Mouse (Mus musculus): ENCODE data around the gene Crym. TPM values are rescaled to one million over a fixed set of nuclear protein-coding genes. Genes with fewer than 3 reads are reported as not detected.

The Crym gene
- total and polyA plus RNA-seq, 3 experiments, result not detected

DNA sequence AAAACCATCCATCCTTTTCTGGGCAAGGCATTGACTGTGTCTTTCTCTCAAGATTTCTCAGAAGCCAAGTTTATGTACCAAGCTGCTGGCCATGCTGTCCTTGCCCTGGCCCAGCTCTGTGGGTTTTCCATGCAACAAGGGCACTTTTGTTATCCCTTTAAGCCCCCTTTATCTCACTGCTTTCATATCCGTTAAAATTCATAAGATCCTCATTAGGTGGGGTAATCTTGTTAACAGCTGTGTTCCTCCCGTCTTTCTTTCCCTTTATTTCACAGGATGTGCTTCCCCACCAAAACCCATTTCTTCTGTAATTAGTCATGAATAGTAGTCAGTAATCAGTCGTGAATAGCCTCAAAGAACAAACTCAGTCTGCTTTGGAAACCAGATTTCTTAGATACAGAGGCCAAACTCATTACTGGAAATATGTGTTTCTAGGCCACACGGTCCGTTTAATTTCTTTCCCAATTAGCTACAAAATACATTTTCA is 44.3 kb downstream of the Crym start:
- DNase-seq (ENCODE audit: low read depth, low spot score), result no peak
- Histone ChIP-seq H3K4me1 (ENCODE audit: control insufficient read depth in 1 of 2, insufficient read depth in 2 of 2, low read length in 2 of 2) (no peaks in the 10 kb centered on the region), H3K4me3 (ENCODE audit: control insufficient read depth in 1 of 2, insufficient read depth in 1 of 2, low read depth in 2 of 2, low read length in 2 of 2) (no peak overlapping the region), H3K27ac (ENCODE audit: control insufficient read depth, low read depth, low read length) (no peak overlapping the region), H3K9me3 (replicated peaks; ENCODE audit: insufficient read depth, low read length) (no peaks in the 10 kb centered on the region), H3K27me3 (ENCODE audit: control insufficient read depth in 1 of 2, insufficient read depth in 2 of 2, low read length in 2 of 2) (no peaks in the 10 kb centered on the region), H3K79me2 (ENCODE audit: control insufficient read depth, insufficient read depth, low read length, poor library complexity) (no peaks in the 10 kb centered on the region), H3K9ac (ENCODE audit: control insufficient read depth, low read depth, low read length, poor library complexity, severe bottlenecking) (no peak overlapping the region), H3K36me3 (ENCODE audit: control insufficient read depth in 1 of 2, insufficient read depth in 2 of 2, low read length in 2 of 2) (no peaks in the 10 kb centered on the region)
- no peak for TF ChIP-seq JUND (IDR thresholded peaks at IDR 0.05; ENCODE audit: low read depth, low read length)
- no peak for TF ChIP-seq USF1 (IDR thresholded peaks at IDR 0.05; ENCODE audit: low read depth, low read length)
- TF ChIP-seq MAX (IDR thresholded peaks at IDR 0.05; ENCODE audit: low read length), result no peak
- TF ChIP-seq NELFE (IDR thresholded peaks at IDR 0.05; ENCODE audit: low read depth, low read length), result no peak
- TF ChIP-seq MYC (IDR thresholded peaks at IDR 0.05; ENCODE audit: low read depth, low read length), result no peak
- no peak for TF ChIP-seq TCF12 (IDR thresholded peaks at IDR 0.05; ENCODE audit: low read depth, low read length)
- TF ChIP-seq ELF1 (IDR thresholded peaks at IDR 0.05; ENCODE audit: low read depth, low read length), result no peak
- TF ChIP-seq POLR2AphosphoS5 (IDR thresholded peaks at IDR 0.05; ENCODE audit: borderline replicate concordance, low read depth, low read length), result no peak
- no peak for TF ChIP-seq MAZ (IDR thresholded peaks at IDR 0.05; ENCODE audit: low read depth, low read length)
- no peak for TF ChIP-seq RAD21 (IDR thresholded peaks at IDR 0.05; ENCODE audit: low read depth, low read length)
- TF ChIP-seq ETS1 (IDR thresholded peaks at IDR 0.05; ENCODE audit: low read depth, low read length), result no peak
- no peak for TF ChIP-seq CTCF (IDR thresholded peaks at IDR 0.05 in 2 of 3, conservative IDR thresholded peaks at IDR 0.05 in 1 of 3; ENCODE audit: control insufficient read depth in 1 of 3, insufficient read depth in 1 of 3, low read depth in 2 of 3, low read length in 3 of 3, poor library complexity in 1 of 3, severe bottlenecking in 1 of 3)
- no peak for TF ChIP-seq USF2 (IDR thresholded peaks at IDR 0.05; ENCODE audit: borderline replicate concordance in 1 of 2, insufficient read depth in 1 of 2, low read depth in 1 of 2, low read length in 2 of 2)
- no peak for TF ChIP-seq EP300 (IDR thresholded peaks at IDR 0.05; ENCODE audit: low read depth in 1 of 2, low read length in 2 of 2)
- no peak for TF ChIP-seq GABPA (IDR thresholded peaks at IDR 0.05; ENCODE audit: low read depth, low read length)
- no peak for TF ChIP-seq MAFK (IDR thresholded peaks at IDR 0.05; ENCODE audit: borderline replicate concordance, low read depth, low read length)
- no peak for TF ChIP-seq HCFC1 (IDR thresholded peaks at IDR 0.05; ENCODE audit: low read depth, low read length)
- no peak for TF ChIP-seq TBP (IDR thresholded peaks at IDR 0.05; ENCODE audit: low read depth, low read length)

DNA sequence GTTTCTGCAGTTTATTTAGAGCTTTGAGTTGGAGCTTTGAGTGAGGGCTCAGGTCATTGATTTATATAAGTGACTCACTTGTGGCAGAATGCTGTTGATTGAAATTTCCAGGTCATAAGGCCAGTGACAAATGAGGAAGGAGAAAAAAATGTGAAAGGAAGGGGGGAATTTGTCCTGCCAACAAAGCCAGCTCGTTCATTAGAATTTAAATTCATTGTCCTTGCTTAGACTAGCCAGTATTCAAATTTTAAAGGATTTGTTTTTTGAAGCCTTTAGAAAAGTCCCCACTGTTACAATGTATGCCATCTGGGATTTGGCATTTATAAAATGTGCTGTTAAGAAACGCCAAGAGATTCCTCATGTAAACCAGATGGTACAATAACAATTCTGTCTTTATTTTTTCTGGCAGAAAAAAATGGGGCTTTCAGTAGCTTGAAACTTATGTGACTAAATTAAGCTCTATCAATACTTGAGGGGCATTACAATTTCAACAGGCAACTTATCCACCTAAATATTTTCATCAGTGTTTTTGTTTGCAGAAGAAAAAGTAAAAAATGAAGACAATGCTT is 45.0 kb downstream of the Crym start:
- Histone ChIP-seq H3K4me3 (ENCODE audit: control insufficient read depth in 1 of 2, insufficient read depth in 1 of 2, low read depth in 2 of 2, low read length in 2 of 2) (no peak overlapping the region), H3K79me2 (ENCODE audit: control insufficient read depth, insufficient read depth, low read length, poor library complexity) (no peaks in the 10 kb centered on the region), H3K9me3 (replicated peaks; ENCODE audit: insufficient read depth, low read length) (no peaks in the 10 kb centered on the region), H3K27ac (ENCODE audit: control insufficient read depth, low read depth, low read length) (no peak overlapping the region), H3K36me3 (ENCODE audit: control insufficient read depth in 1 of 2, insufficient read depth in 2 of 2, low read length in 2 of 2) (no peaks in the 10 kb centered on the region), H3K9ac (ENCODE audit: control insufficient read depth, low read depth, low read length, poor library complexity, severe bottlenecking) (no peak overlapping the region), H3K4me1 (ENCODE audit: control insufficient read depth in 1 of 2, insufficient read depth in 2 of 2, low read length in 2 of 2) (no peaks in the 10 kb centered on the region), H3K27me3 (ENCODE audit: control insufficient read depth in 1 of 2, insufficient read depth in 2 of 2, low read length in 2 of 2) (no peaks in the 10 kb centered on the region)
- no peak for DNase-seq (ENCODE audit: low read depth, low spot score)
- TF ChIP-seq JUND (IDR thresholded peaks at IDR 0.05; ENCODE audit: low read depth, low read length) (no peak), MAZ (IDR thresholded peaks at IDR 0.05; ENCODE audit: low read depth, low read length) (no peak), MXI1 (IDR thresholded peaks at IDR 0.05; ENCODE audit: low read depth, low read length) (no peak), EP300 (IDR thresholded peaks at IDR 0.05; ENCODE audit: low read depth in 1 of 2, low read length in 2 of 2) (no peak)

Measured in MEL (cell line).